Mouse (Mus musculus) limb, embryonic 11.5 days (tissue): ENCODE results near the gene Wars2. TPM values are rescaled to one million over a fixed set of nuclear protein-coding genes. Genes with fewer than 3 reads are reported as not detected.

Experiments used
- ATAC-seq: fragments of 200-750 bp; cut with Nextera tagmentation; 2 replicates; pipeline ENCODE4 v1.8.0; 2017; ENCODE audit warnings: low read depth; ENCODE audit not compliant: insufficient number of reproducible peaks, low FRiP score, low TSS enrichment
- DNase-seq: peaks from one replicate; pipeline ENCODE4 v3.0.0-alpha.2; 2015; ENCODE audit warnings: low spot score
- H3K27ac ChIP-seq: fragments of 300-500 bp; sonication (generic); replicated peaks from 2 replicates; pipeline ENCODE4 v1.5.1; 2014; ENCODE audit warnings: low read depth, mild to moderate bottlenecking, low read length
- H3K27me3 ChIP-seq: fragments of 300-500 bp; sonication (generic); 2 replicates; pipeline ENCODE4 v1.6.1; 2014; ENCODE audit warnings: mild to moderate bottlenecking, low read length, mixed read lengths; ENCODE audit not compliant: control insufficient read depth, insufficient read depth
- H3K36me3 ChIP-seq: fragments of 300-500 bp; sonication (generic); 2 replicates; pipeline ENCODE4 v1.6.1; 2014; ENCODE audit warnings: mild to moderate bottlenecking, low read length, moderate library complexity, mixed read lengths; ENCODE audit not compliant: control insufficient read depth, insufficient read depth
- H3K4me1 ChIP-seq: fragments of 300-500 bp; sonication (generic); 2 replicates; pipeline ENCODE4 v1.6.1; 2014; ENCODE audit warnings: low read length, mixed read lengths; ENCODE audit not compliant: control insufficient read depth, insufficient read depth
- H3K4me2 ChIP-seq: fragments of 300-500 bp; sonication (generic); 2 replicates; pipeline ENCODE4 v1.6.1; 2014; ENCODE audit warnings: low read depth, mild to moderate bottlenecking, moderate library complexity; ENCODE audit not compliant: severe bottlenecking
- H3K4me3 ChIP-seq: fragments of 300-500 bp; sonication (generic); 2 replicates; pipeline ENCODE4 v1.5.1; 2014; ENCODE audit warnings: low read depth, low read length
- H3K9ac ChIP-seq: fragments of 300-500 bp; sonication (generic); 2 replicates; pipeline ENCODE4 v1.6.1; 2014; ENCODE audit warnings: mild to moderate bottlenecking, low read length
- H3K9me3 ChIP-seq: fragments of 300-500 bp; sonication (generic); 2 replicates; pipeline ENCODE4 v1.6.1; 2016; ENCODE audit warnings: low read length; ENCODE audit not compliant: control insufficient read depth
- WGBS: fragments of 180-500 bp; shearing (Covaris S2); extraction: QIAGEN DNeasy Blood & Tissue Kit; methylation state at CpG from one replicate; pipeline ENCODE4 v1.1.7; 2014; 5-methylcytosine and 5-hydroxymethylcytosine counted together
- polyA plus RNA-seq: library from polyadenylated mRNA; unstranded; fragments of >200 nt; fragmentation: Nextera tagmentation; extraction: Ambion mirVana; gene quantifications from 2 replicates; pipeline ENCODE4 v1.2.1, GENCODE M21; 2014

Wars2 gene
- polyA plus RNA-seq, 1 experiment from 2014 or later, result 8.9 TPM

DNA sequence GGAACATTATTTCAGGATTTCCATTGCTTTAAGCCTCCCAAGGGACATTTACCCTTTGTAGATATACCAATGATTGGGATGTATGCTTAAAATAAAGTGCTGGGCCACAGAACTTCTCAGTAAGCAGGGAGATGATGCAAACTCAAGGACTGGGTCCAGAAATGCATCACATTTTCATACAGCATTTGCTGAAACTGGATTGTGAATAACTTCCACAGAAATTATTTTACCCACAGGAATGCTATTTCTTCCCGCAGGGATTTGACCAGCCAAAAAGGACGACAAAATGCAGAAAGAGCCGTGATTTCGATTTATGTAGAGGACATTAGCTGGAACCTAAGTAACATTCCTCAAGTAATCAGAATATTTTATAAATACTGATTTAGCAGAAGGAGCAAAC lies 7.0 kb upstream of the Wars2 start:
- Histone ChIP-seq H3K9me3 (no peaks in the 10 kb centered on the region), H3K36me3 (no peaks in the 10 kb centered on the region), H3K9ac (no peak overlapping the region), H3K27ac (no peak overlapping the region), H3K27me3 (no peaks in the 10 kb centered on the region), H3K4me3 (no peak overlapping the region), H3K4me1 (no peaks in the 10 kb centered on the region), H3K4me2 (no peak overlapping the region)
- ATAC-seq, result no peak
- no peak for DNase-seq
- 91% methylated on average over 4 of the region's 4 CpGs for WGBS

DNA sequence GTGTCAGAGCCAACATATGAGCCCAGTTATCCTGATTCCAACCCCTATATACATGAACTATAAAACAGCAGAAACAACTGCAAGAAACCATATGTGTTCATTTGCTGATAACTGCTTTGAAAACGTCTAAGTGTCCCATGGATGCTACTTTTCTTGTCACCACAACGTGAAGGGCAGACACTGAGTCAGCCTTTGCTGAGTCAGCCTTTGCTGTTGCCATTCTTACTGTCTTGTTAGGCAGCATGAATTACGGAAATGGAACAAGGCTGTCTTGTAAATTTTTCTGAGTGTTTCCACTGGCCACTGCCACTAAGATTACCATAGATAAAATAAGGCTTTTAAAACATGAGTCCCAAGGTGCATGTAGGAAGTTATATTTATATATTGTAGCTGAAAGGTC lies 7.0 kb downstream of the Wars2 start:
- Histone ChIP-seq H3K27ac (no peak overlapping the region), H3K4me2 (no peak overlapping the region), H3K4me3 (no peak overlapping the region), H3K9ac (no peak overlapping the region), H3K27me3 (no peaks in the 10 kb centered on the region), H3K4me1 (no peaks in the 10 kb centered on the region), H3K9me3 (no peaks in the 10 kb centered on the region), H3K36me3 (no peaks in the 10 kb centered on the region)
- no peak for DNase-seq
- ATAC-seq, result no peak
- 60% methylated on average over 3 of the region's 3 CpGs for WGBS

DNA sequence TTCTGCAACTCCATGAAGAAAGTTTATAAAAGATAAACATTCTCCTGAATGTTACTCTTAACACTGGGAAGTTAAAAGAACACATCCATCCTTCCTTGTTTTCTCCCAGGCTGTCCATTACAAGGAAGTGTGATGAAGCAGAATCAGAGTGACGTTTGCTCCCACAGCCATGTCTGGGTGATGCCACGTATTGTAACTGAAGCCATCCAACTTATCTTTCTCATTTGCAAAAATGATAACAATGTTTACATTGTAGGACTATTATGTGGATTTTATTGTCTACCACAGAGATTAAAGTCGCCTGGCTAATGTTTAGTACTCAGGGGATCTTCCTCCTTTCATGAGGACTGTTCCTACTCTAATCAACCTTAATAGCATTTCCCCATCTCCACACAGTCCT lies 8.2 kb downstream of the Wars2 start:
- H3K27ac ChIP-seq, result no peak overlapping the region
- no peaks in the 10 kb centered on the region for H3K36me3 ChIP-seq
- no peaks in the 10 kb centered on the region for H3K9me3 ChIP-seq
- no peak overlapping the region for H3K4me2 ChIP-seq
- no peak for ATAC-seq
- H3K4me3 ChIP-seq, result no peak overlapping the region
- DNase-seq, result no peak
- H3K9ac ChIP-seq, result no peak overlapping the region
- no peaks in the 10 kb centered on the region for H3K27me3 ChIP-seq
- no peaks in the 10 kb centered on the region for H3K4me1 ChIP-seq
- WGBS, result 58% methylated on average over 3 of the region's 3 CpGs

DNA sequence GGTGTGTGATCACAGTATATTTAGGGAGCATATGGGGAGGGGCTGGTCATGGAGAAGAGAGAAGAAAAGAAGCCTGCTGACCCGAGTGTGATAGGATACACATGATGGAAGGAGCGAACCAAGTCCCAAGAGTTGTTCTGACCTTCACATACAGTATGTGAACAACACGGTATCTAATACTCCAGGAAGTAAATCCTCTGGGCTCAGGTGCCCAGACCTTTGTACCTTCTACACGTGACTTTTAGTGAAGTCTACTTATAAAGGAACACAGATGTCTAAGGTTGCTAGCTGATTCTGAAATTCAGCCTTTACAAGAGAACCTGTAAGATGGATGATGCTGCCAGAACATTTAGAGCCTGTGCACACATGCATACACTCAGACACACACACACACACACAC lies 15.4 kb downstream of the Wars2 start:
- ATAC-seq, result no peak

DNA sequence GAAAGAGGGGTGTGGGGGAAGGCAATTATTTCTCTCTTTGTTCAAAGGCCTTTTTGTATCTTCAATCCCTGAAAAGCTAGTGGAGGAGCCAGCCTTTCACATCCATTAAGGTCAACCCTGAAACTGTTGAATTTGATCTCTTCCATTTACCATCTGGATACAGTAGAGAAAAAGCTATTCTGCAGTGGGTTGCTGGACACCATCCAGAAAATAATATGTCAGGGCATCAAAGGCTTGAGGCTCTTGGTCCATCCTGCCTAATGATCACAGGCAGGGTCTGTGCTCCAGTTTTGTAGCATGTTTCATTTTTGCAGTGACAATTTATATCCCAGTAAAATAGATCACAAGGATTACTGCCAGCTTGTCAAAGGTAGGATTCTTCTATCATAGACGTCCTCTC lies 16.1 kb downstream of the Wars2 start:
- no peak overlapping the region for H3K27ac ChIP-seq
- H3K36me3 ChIP-seq, result no peaks in the 10 kb centered on the region
- no peaks in the 10 kb centered on the region for H3K4me1 ChIP-seq
- no peak overlapping the region for H3K4me2 ChIP-seq
- H3K9me3 ChIP-seq, result no peaks in the 10 kb centered on the region
- WGBS, result 66% methylated on average over 1 of the region's 1 CpGs
- no peak for DNase-seq
- no peaks in the 10 kb centered on the region for H3K27me3 ChIP-seq
- ATAC-seq, result no peak
- no peak overlapping the region for H3K4me3 ChIP-seq
- no peak overlapping the region for H3K9ac ChIP-seq

More for the DNA sequence above, 15.4 kb downstream of the Wars2 start:
- H3K9ac ChIP-seq, result no peak overlapping the region
- no peaks in the 10 kb centered on the region for H3K9me3 ChIP-seq
- H3K27me3 ChIP-seq, result no peaks in the 10 kb centered on the region
- 85% methylated on average over 4 of the region's 4 CpGs for WGBS
- no peak for DNase-seq
- no peak overlapping the region for H3K4me2 ChIP-seq
- no peaks in the 10 kb centered on the region for H3K4me1 ChIP-seq
- H3K36me3 ChIP-seq, result no peaks in the 10 kb centered on the region
- H3K27ac ChIP-seq, result no peak overlapping the region
- H3K4me3 ChIP-seq, result no peak overlapping the region

DNA sequence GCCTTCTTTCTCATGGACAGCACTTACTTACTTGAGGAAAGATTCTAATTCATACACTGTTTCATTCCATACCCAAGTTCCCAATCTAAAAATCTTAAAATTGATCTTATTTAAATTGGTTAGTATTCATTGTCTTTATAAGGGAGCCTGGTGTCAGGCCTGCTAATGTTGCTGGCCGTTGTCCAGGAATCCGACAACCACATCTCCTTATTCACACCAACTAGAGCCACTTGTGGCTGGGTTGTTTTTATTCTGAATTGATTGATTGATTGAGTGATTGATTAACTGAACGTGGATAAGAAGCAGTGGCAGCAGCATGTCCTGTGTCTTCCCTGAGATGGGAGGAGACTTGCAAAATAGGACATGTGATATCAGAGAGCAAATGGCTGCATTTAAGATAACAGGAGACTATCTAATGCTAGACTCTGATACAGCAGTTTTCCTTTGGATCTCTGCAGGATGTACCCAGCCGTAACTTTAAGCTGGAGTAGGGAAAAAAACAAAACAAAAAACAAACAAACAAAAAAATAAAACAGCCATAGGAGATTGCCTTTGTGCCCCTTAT lies 16.7 kb downstream of the Wars2 start:
- H3K36me3 ChIP-seq, result no peaks in the 10 kb centered on the region
- H3K27ac ChIP-seq, result no peak overlapping the region
- no peak overlapping the region for H3K4me3 ChIP-seq
- no peak overlapping the region for H3K9ac ChIP-seq
- no peak for DNase-seq
- H3K4me1 ChIP-seq, result no peaks in the 10 kb centered on the region
- no peaks in the 10 kb centered on the region for H3K27me3 ChIP-seq
- no peak overlapping the region for H3K4me2 ChIP-seq
- 44% methylated on average over 4 of the region's 4 CpGs for WGBS
- no peaks in the 10 kb centered on the region for H3K9me3 ChIP-seq
- no peak for ATAC-seq

DNA sequence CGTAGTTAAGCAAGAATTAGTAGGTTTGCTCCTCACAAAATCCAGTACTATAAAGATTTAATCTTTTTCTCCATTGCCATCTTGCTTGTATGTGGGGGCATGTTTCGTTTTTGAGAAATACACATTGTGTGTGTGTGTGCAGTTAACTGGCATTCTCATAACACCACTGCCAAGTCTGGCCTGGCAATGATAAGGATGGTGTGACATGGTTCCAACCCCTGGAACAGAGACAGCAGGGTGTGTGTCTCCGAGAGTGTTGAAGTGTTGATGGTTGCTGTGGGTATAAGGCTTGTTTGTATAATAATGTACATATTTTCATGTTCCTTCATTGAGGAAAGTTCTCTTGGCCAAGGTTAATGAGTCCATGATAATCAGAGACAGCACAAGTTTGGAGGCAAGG lies 19.1 kb downstream of the Wars2 start:
- ATAC-seq (no peak), DNase-seq (no peak)
- no peak overlapping the region for H3K4me2 ChIP-seq
- no peaks in the 10 kb centered on the region for H3K27me3 ChIP-seq
- 90% methylated on average over 3 of the region's 3 CpGs for WGBS
- H3K36me3 ChIP-seq, result no peaks in the 10 kb centered on the region
- H3K4me1 ChIP-seq, result no peaks in the 10 kb centered on the region
- H3K9ac ChIP-seq, result no peak overlapping the region
- H3K4me3 ChIP-seq, result no peak overlapping the region
- H3K9me3 ChIP-seq, result no peaks in the 10 kb centered on the region
- no peak overlapping the region for H3K27ac ChIP-seq

DNA sequence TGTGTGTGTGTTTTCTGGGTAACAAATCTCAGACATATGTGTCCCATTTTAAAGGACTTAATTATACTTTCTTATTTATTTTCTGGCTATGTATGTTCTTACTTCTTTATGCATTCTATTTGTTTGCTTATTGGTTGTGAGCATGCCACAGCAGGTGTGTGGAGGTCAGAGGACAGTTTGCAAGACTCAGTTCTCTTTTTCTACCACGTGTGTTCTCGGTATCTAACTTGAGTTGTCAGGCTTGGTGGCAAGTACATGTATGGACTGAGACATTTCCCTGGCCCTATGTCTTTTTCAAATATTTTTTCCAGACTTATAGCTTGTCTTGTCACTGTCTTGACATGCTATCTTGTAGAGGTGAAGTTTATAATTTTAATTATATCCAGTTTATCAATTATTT lies 21.3 kb downstream of the Wars2 start:
- DNase-seq, result no peak
- Histone ChIP-seq H3K4me3 (no peak overlapping the region), H3K4me2 (no peak overlapping the region), H3K9ac (no peak overlapping the region), H3K27ac (no peak overlapping the region), H3K4me1 (no peaks in the 10 kb centered on the region), H3K36me3 (no peaks in the 10 kb centered on the region), H3K27me3 (no peaks in the 10 kb centered on the region), H3K9me3 (no peaks in the 10 kb centered on the region)
- WGBS, result 84% methylated on average over 2 of the region's 2 CpGs
- ATAC-seq, result no peak

DNA sequence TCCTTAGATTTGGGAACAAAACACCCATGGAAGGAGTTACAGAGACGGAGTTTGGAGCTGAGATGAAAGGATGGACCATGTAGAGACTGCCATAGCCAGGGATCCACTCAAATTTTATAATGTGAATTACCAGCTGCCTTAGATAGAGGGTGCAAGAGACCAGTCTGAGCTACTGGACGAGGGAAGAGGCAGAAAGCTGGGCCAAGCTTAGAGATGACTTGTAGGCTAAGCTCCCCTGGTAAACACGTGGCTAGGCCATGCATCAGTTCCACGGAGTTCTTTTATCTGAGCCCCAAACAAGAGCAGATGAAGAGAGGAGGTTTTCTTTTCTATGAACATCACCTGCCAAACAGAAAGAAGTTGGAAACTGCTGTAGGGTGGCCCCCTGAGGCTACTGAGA lies 26.9 kb downstream of the Wars2 start:
- H3K4me2 ChIP-seq, result no peak overlapping the region
- ATAC-seq, result no peak
- H3K9ac ChIP-seq, result no peak overlapping the region
- no peak overlapping the region for H3K4me3 ChIP-seq
- WGBS, result 68% methylated on average over 4 of the region's 4 CpGs
- H3K36me3 ChIP-seq, result no peaks in the 10 kb centered on the region
- no peak overlapping the region for H3K27ac ChIP-seq
- H3K9me3 ChIP-seq, result no peaks in the 10 kb centered on the region
- no peaks in the 10 kb centered on the region for H3K4me1 ChIP-seq
- DNase-seq, result no peak
- H3K27me3 ChIP-seq, result no peaks in the 10 kb centered on the region
